Mouse (Mus musculus) cerebellum, postnatal 14 days (tissue): ENCODE results near the gene Gm12169.
"Not testable (repeated sequence)": the region's sequence is repeated elsewhere in the genome, so short reads cannot be mapped to it uniquely, and the experiment has no call there.

ENCODE experiments used
- DNase-seq, 2 experiments: peaks; one replicate each; pipeline ENCODE4 v3.0.0; 2021; ENCODE audit warnings: mixed read lengths in 2 of 2

The Gm12169 gene

DNA sequence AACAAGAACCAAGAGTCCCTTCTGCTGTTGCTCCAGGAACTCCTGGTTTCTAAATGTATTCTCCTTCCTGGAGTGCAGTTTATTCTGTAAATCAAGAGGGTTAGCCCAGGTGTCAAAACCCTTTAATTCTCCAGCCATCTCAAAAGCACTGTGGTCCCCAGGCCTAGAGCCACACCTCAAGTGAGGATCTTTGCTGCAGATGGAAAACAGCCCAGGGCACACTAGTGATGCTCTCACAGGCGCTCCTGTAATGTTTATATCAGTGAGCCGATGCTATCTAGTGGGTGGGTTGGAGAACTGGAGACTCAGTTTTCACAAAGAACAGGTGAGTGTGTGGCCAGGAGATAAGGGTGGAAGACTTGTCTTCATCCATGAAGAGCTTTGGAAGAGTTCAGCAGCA, at the start of gene Gm12169:
TSS of gene Gm12169 (plus strand) at position 301 of the 400 bp plus-strand sequence.
- DNase-seq = no peak

DNA sequence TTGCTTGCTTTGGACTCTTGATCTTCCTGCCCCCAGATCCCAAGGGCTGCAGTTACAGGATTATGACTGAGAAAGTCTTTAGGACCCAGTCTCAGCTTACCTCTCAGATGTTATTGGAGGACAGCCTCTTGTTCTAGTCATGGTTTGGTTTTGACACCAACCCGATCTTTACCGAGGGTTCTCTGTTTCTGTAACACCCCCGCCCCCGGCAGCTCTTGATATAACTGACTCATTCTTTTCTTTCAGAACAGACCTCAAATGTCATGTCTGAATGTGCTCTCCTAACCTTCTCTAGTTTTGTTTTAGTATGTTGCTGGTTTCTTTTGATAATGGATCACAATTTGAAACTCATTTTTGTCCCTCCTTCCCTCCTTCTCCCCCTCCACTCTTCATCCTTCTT, 49.8 kb upstream of the Gm12169 start:
- DNase-seq = no peak

DNA sequence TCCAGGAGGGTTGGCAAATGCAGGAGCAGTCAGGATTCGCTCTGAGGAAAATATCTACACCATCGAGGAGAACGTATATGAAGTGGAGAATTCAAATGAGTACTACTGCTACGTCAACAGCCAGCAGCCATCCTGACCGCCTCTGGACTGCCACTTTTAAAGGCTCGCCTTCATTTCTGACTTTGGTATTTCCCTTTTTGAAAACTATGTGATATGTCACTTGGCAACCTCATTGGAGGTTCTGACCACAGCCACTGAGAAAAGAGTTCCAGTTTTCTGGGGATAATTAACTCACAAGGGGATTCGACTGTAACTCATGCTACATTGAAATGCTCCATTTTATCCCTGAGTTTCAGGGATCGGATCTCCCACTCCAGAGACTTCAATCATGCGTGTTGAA, 44.7 kb upstream of the Gm12169 start:
- no peak for DNase-seq

DNA sequence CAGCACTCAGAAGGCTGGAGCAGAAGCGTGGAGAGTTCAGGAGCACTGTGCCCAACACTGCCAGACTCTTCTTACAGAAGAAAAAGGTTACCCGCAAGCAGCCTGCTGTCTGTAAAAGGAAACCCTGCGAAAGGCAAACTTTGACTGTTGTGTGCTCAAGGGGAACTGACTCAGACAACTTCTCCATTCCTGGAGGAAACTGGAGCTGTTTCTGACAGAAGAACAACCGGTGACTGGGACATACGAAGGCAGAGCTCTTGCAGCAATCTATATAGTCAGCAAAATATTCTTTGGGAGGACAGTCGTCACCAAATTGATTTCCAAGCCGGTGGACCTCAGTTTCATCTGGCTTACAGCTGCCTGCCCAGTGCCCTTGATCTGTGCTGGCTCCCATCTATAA, 43.5 kb upstream of the Gm12169 start:
- DNase-seq = no peak

DNA sequence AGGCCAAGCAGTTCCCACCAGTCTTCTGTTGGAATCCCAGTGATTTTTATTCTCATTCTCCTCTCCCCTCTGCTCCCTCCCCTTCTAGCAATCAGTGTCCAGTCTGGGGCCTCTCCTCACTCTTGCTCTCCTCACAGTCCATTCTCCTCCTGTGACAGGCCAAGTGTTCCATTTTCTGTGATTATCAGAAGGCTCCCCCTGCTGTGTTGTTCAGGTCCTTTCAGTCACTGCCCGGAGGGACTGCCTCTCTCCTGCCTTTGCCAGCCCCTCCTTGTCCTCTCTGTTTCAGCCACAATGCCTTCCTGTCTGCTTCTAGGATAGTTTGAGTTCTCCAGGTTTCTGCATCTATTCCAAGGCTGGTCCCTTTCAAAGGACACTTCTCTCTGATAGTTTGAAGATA, 35.8 kb upstream of the Gm12169 start:
- no peak for DNase-seq

DNA sequence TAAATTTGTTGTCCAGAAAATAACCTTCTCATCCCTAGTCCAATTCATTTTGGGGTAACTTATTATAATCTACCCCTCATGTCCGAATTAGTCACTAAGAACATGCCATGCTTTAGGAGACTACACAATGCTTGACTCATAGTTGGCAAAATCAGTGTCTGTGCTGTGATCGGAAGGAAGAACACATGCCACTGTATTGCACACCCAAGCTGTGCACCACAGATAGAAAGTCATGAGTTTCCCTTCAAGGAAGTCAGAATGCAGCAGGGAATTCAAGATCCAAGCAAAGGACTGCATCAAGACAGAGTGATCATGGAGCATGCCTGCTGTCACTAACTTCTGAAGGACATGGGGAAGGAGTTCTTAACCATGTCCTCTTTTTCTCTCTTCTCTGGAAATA, 35.4 kb upstream of the Gm12169 start:
- DNase-seq = no peak

DNA sequence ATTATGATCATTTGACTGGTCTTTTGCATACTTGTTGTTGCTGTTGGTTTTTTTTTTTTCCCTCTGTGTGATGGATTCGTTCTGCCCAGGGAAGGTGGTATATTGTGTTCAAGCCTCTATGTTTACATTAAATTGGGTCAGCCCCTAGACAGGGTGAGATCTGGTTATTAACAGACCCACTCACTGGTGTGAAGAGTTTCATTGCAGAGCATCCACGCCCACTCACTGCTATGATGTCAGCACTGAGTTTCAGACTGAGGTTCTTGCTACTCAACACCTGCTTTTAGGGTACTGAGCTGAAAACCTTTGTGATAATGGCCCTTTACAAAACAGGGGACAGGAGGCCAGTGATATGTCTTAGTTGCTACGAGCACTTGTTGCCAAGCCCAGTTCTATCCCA, 16.9 kb upstream of the Gm12169 start:
- no peak for DNase-seq

DNA sequence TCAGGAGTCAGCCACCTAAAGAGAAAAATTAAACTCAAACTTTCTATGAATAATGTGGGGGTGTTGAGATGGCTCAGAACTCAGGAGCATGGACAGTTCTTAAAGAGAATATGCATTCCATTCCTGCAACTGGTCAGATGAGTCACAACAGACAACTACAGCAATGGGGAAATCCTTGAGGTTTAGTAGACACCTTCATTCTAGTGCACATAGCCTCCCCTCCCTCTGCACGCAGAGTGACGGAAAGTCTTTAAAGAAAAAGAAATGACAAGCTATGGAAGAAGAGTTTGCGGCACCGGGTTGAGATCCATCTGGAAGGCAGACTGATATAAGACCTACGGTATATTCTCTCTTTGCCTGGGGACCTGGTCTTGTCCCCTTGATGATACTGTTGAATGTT, 14.1 kb upstream of the Gm12169 start:
- no peak for DNase-seq

DNA sequence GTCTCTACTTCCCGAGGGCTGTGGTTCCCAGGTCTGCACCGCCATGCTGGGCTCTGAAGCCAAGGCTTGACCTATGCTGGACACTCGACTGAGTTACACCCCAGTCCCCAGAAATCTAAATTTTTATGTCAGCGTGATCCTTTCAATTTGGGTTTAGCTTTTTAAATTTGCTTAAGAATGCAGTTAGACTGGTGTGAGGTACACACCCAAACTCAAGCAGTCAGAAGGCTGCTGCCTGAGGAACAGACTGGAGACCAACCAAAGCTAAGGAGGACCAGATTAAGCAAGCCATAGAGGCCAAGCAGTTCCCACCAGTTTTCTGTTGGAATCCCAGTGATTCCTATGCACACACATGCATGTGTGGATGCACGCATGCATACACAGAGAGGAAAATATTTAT, 2.7 kb upstream of the Gm12169 start:
- DNase-seq = not testable (repeated sequence)

DNA sequence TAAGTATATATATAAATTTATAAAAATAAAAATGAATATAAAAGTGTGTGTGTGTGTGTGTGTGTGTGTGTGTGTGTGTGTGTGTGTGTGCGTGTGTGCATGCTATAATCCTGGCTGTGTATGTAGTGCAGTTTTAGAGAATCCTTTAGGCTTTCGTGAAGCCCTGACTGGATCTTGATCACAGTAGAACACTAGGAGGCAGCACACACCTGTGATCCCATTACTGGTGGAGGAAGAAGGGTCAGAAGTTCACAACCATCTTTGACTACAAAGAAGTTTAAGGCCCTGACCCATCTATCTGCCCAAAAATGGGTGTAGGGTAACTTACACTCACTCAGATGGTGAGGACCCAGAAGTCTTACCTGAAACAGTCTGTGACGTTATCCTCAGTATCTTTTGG, 1.3 kb upstream of the Gm12169 start:
- DNase-seq = no peak

DNA sequence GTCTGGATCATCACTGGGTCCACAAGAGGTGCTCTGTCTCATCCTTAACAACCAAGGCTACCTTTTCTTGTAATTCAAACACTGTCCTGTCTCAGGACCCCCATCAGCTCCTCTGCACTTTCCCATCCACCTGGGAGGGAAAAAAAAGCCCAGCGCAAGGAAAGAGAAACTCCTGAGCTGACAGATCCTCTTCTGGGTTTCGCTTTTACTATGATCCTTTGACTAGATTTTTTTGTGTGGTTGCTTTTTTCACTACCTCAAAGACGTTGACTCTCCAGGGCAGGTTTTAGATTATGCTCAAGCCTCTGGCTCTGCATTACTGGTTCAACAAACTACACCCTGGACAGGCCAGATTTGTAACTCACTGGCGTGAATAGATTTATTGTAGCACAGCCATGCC, 6.1 kb downstream of the Gm12169 start:
- DNase-seq = no peak

DNA sequence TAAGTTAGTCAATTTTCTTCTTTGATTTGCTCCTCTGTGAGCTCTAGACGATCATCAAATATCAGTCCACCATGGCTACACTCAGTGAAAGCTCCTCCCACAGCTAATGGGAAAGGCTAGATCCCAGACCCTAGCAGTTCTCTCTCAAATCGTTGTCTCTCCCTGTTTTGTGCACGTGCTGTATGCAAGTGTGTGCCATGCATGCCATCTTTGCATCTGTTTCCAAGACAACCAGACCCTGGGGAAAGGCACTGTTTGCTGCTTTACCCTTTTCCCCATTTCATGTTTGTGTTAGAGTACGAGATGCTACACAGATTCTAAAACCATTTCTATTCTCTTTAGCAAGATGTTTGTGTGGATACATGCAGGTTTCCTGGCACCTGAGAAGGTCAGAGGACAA, 13.0 kb downstream of the Gm12169 start:
- no peak for DNase-seq

DNA sequence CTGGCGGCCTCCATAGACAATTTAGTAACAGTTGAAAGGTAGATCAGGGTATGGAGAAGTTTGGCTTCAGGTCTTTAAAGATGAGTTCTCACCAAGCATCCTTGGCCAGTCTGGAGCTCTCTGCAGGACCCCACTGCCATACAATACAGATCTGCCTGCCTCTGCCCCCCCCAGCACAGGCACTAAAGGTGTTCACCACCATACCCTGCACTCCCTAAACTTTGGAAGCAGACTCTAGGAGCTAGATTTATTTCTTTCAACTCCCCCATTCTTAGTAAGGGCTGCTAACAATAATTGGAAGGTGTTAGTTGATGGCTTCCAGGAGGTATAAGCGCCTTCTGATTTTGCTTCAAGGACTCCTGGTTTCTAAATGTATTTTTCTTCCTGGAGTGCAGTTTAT, 19.5 kb downstream of the Gm12169 start:
- DNase-seq = no peak

DNA sequence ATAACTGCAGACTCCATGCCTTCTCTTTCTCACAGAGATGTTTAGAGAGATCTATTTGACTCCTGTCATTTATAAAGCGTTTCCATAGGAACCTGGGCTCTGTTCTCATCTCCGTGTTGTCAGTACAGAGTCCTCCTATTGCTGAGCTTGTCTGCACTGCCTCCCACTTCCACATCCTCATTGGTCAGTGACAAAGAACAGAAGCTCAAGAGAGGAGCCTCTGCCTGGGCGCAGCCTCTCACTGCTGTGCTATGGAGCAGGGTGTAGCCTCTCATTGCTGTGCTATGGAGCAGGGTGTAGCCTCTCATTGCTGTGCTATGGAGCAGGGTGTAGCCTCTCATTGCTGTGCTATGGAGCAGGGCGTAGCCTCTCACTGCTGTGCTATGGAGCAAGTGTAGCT, 25.7 kb downstream of the Gm12169 start:
- no peak for DNase-seq

DNA sequence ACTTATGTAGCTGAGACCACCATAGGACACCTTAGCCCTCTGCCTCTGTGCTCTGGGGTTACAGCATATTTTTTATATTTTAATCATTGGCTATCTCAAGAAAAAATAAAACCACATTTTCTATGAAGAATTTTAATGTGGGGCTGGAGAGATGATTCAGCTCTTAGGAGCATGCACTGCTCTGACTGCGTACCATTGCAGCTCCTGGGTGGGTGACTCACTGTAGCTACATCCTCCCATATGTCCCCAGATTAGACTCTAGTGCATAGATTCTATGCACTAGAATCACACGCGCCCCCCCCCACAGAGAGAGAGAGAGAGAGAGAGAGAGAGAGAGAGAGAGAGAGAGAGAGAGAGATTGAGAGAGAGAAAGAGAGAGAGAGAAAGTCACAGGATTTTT, 28.7 kb downstream of the Gm12169 start:
- DNase-seq = no peak

DNA sequence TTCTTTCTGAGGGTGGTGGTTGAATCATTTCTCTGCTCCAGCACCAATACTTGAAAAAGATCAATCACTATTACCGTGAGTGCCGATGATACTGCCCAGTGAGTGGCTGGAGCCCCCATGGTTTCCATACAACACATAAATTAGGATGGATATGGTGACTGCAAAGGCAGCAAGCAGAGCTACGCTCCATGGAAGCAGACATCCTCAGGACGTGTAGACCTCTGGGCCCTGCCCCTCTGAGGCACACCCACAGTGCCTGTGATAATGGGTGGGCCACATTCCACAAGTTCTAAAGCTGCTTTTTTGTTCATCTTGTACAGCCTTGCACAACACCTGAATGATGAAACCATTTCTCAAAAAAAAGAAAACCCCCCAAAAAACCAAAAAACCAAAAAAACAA, 37.1 kb downstream of the Gm12169 start:
- DNase-seq = no peak

DNA sequence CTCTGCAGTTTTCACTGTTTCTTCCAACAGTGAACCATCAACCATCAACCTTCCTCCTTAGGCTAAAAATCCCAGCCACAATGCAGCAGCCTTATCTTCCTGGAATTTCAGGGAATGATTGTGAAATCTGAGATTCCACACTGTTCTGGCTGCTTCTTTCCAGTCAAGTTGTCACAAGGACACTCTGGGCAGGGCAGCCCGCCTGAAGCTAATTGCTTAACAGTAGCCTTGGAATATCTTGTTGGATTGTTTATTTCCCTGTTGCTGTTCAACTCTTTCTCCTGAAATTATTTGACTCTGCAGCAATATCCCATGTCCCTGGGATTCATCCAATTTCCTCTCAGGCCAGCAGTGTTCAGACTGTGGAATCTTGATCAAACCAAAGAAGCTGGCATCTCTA, 40.7 kb downstream of the Gm12169 start:
- no peak for DNase-seq

DNA sequence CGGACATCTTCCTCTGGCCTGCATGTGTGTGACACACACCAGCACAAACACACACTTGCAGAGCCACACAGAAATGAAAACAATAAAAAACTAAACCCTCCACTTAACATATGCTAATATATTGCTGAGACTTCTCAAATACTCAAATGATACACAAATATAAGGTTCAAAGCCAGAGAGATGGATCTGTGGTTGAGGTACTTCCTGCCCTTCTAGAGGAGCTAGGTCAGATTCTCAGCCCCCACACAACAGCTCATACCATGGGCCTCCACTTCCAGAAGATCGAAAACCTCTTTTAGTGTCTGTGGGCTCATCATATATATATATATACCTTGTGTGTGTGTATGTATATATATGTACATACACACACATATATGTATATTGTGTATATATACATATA, 42.0 kb downstream of the Gm12169 start:
- no peak for DNase-seq

DNA sequence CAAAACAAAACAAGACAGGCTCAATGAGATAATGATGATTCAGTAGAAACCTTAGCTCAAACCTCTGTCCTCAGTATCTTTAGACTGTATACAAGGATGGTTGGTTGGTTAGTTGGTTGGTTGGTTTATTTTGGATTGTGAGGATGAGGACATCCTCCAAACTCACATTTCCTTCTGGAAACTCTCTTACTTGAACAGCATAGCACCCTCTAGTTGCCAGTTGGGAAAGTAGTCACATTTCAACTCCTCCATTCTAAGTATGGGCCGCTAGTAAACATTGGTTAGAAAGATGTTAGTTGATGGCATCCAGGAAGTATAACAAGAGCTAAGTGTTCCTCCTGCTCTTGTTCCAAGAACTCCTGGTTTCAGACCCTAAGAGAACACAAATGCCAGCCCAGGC, 45.1 kb downstream of the Gm12169 start:
- no peak for DNase-seq

DNA sequence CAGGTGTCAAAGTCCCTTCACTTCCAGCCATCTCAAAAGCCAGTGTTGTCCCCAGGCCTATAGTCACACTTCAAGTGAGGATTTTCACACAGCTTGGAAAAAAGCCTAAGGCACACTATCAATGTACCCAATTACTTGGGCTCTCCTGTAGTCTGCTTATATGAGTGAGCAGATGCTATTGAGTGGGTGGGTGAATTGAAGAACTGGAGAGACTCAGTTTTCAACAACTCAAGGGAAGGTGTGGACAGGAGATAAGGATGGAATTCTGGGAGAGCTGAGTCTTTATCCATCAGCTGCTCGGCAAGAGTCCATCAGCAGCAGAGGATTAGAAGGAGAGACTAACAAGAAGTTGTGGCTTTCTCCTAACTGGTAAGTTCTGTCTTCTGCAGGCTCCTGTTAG, 47.3 kb downstream of the Gm12169 start, which contains the start of gene BC053393:
TSS of gene BC053393 (plus strand) at position 210 of the 400 bp plus-strand sequence.
- DNase-seq = no peak

DNA sequence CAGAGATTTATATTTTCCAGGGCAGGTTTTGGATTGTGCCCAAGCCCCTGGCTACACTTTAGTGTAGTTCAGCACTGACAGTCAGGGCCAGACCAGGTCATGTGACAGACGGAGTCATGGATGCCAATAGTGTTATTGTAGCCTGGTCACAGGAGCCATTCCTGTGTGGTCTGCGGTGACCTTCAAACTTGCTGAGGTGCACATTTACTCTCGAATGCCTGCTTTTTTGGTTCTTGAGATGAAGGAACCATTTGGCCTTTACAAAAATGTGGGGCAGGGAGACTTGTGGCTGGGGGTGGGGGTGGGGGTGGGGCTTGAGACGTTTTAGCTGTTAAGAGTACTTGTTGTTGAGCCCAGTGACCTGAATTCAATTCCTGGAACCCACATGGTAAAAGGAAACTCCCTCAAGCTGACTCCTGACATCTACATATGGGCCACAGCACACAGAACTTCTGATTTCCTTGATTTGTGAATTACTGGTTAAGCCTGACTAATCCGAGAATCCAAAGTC, 54.8 kb downstream of the Gm12169 start:
- no peak for DNase-seq

DNA sequence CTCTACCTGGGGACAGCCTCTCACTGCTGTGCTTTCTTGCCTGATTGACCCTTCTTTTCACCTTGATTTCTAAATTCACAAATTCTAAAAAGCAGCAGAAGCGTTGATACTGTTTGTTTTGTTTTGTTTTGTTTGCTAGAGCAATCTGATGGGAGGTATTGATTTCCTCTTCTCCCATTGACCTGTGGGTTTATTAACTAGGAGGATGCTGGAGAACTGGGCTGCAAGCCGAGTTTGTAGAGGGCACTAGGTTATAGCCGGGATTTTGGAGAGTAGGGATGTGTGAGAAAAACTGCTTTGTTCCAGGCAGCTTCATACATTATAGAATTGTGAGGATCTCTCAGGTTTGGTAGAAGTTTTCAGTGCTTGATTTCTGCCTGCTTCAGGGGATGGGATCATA, 56.4 kb downstream of the Gm12169 start:
- no peak for DNase-seq

DNA sequence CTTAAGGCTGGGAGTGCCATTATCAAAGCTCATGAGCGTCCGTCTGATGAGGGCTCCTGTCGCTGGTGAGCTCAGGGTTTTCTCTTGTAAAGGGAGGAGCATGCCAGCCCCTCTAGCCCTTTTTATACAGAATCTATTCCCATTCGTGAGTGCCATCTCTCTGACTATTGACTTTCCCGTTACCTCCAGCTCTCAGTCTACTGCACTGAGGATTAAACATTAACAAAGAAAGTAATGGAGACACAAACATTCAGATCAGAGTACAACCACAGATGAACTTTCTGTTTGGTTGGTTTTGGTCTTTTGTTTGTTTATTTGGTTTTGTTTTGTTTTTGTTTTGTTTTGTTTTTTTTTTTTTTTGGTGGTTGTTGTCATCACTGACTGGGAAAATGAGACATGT, 58.7 kb downstream of the Gm12169 start:
- DNase-seq = no peak
